Mouse (Mus musculus) heart, adult 2 months (tissue): Measurements from ENCODE around the gene St3gal5. TPM values are rescaled to one million over a fixed set of nuclear protein-coding genes. Genes with fewer than 3 reads are reported as not detected.
A peak's percentile ranks its signal among the peaks of the same experiment; 100 is the strongest.

ENCODE experiments used
- DNase-seq, 2 experiments: peaks; one replicate each; pipeline ENCODE4 v3.0.0; 2021
- H3K27ac ChIP-seq: fragments of 200-600 bp; 2 replicates; pipeline ENCODE4 v1.8.1; 2022
- H3K27me3 ChIP-seq: fragments of 200-500 bp; 2 replicates; pipeline ENCODE4 v1.6.1; 2012; ENCODE audit warnings: mild to moderate bottlenecking, low read length, inconsistent platforms, mixed read lengths; ENCODE audit not compliant: control insufficient read depth, insufficient read depth
- H3K36me3 ChIP-seq: fragments of 200-500 bp; 2 replicates; pipeline ENCODE4 v1.6.1; 2012; ENCODE audit warnings: low read length, inconsistent platforms; ENCODE audit not compliant: control insufficient read depth, insufficient read depth
- H3K4me1 ChIP-seq: fragments of 200-500 bp; 2 replicates; pipeline ENCODE4 v1.6.1; 2011; ENCODE audit warnings: low read length; ENCODE audit not compliant: control insufficient read depth, insufficient read depth
- H3K4me3 ChIP-seq: fragments of 200-600 bp; 2 replicates; pipeline ENCODE4 v1.8.1; 2022
- H3K79me2 ChIP-seq: fragments of 200-500 bp; replicated peaks from 2 replicates; pipeline ENCODE4 v1.6.1; 2012; ENCODE audit warnings: mild to moderate bottlenecking, inconsistent platforms, low read length, moderate library complexity, mixed read lengths; ENCODE audit not compliant: control insufficient read depth, insufficient read depth
- H3K9ac ChIP-seq: fragments of 200-500 bp; 2 replicates; pipeline ENCODE4 v1.6.1; 2012; ENCODE audit warnings: low read depth, mild to moderate bottlenecking, control low read depth, inconsistent platforms, low read length, mixed read lengths
- CTCF ChIP-seq: fragments of 200-600 bp; IDR thresholded peaks from 2 replicates; pipeline ENCODE4 v1.8.1; 2022; ENCODE audit warnings: antibody characterized with exemption, mild to moderate bottlenecking, moderate library complexity
- EP300 ChIP-seq: fragments of 200-500 bp; IDR thresholded peaks from 2 replicates; pipeline ENCODE4 v1.6.1; 2011; ENCODE audit warnings: low read depth, low read length, control low read depth; ENCODE audit not compliant: insufficient read depth
- POLR2A ChIP-seq: fragments of 200-500 bp; IDR thresholded peaks from 2 replicates; pipeline ENCODE4 v1.6.1; 2011; ENCODE audit warnings: mild to moderate bottlenecking, low read depth, low read length, control low read depth; ENCODE audit not compliant: insufficient read depth
- WGBS: fragments of 180-500 bp; shearing (Covaris S2); methylation state at CpG from one replicate; pipeline ENCODE4 v1.1.7; 2018; 5-methylcytosine and 5-hydroxymethylcytosine counted together
- intact Hi-C: fragments of 180-260 bp; cut with DNase I; formaldehyde crosslinking; loops from one replicate; pipeline ENCODE4 v1.15.1; 2025
- polyA plus RNA-seq: library from polyadenylated mRNA; depleted of rRNA; stranded (reverse); fragments of >200 nt; gene quantifications from 2 replicates; pipeline ENCODE4 v1.2.3, GENCODE M21; 2012
- total RNA-seq, 2 experiments: library from RNA; stranded (reverse); gene quantifications; 2 replicates each; pipeline ENCODE4 v1.2.3; 2021

Gene St3gal5
- total and polyA plus RNA-seq, 3 experiments: 39.7 to 78.4 (median 67.6) TPM

DNA sequence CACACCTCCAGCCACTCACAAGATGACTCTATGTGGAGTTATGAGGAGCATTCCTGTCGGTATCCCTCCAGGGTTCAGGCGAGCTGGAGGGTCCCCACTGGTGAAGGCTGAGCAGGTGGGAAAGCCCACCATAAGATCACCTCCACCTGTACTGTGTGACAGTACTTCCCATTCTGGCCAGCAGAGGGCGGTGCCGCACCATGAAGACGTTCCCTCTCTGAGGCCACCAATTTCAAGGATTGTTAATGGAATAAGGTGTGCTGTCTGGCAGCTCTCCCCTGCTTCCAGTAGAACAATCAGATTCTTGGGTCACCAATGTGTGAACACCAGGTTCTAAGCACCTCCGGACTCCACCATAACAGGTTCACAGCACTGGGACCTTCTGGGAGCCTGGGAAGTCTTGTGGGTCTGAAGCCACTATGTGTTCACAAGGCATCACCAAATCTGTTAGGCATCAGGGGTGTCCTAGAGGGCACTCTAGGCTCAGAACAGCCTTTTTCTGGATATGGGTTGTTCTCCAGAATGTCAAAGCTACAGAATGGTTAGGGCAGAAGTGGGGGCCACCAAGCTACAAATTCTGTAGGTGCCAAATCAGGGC, 88.6 kb downstream of the St3gal5 start:
- H3K4me1 ChIP-seq: peaks cover 9% of the 10 kb centered on the region
- no peak overlapping the region for H3K27ac ChIP-seq
- H3K27me3 ChIP-seq: no peaks in the 10 kb centered on the region
- 3% methylated on average over 6 of the region's 6 CpGs for WGBS
- no peak overlapping the region for H3K4me3 ChIP-seq
- DNase-seq: peak; percentile 79 to 91
- no peaks in the 10 kb centered on the region for H3K79me2 ChIP-seq
- intact Hi-C loops: loop anchor here (1.0 to 2.0 kb wide), 4 partner anchors 31 to 133 kb away; no protein-coding TSS in a partner anchor
- TF ChIP-seq EP300 (peak; percentile 98), POLR2A (no peak), CTCF (peak; percentile 96)
- H3K36me3 ChIP-seq: no peaks in the 10 kb centered on the region
- no peak overlapping the region for H3K9ac ChIP-seq

DNA sequence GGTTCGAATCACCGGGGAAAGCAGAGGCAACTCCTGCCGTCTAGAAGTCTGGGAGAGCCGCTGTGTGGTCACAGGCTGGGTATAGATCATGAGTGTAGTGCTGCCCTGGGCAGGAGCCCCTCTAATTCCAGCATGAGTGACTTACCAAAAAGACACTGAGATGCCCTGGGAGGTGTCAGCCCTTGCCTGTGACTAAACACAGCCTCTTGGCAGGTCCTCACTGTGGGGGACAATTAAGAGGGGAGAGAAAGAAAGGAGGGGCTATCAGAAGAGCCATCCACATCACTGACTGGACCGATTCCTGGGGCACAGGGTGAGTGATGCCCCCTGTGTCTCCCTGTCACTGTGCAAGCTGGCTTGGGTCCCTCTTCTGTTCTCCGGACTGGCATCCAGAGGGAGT, 89.4 kb downstream of the St3gal5 start:
- H3K79me2 ChIP-seq: no peaks in the 10 kb centered on the region
- H3K36me3 ChIP-seq: no peaks in the 10 kb centered on the region
- H3K9ac ChIP-seq: no peak overlapping the region
- TF ChIP-seq CTCF (0 out of 2 replicates have a peak, but pooled peaks have one; percentile 4), EP300 (no peak)
- H3K4me3 ChIP-seq: no peak overlapping the region
- no peaks in the 10 kb centered on the region for H3K27me3 ChIP-seq
- DNase-seq: no peak
- H3K4me1 ChIP-seq: peaks cover 9% of the 10 kb centered on the region
- intact Hi-C loops: loop anchor here (1.0 to 2.0 kb wide), 3 partner anchors 30 to 74 kb away; no protein-coding TSS in a partner anchor
- 85% methylated on average over 6 of the region's 6 CpGs for WGBS
- no peak overlapping the region; the same call in 1 of the 2 replicates for H3K27ac ChIP-seq

DNA sequence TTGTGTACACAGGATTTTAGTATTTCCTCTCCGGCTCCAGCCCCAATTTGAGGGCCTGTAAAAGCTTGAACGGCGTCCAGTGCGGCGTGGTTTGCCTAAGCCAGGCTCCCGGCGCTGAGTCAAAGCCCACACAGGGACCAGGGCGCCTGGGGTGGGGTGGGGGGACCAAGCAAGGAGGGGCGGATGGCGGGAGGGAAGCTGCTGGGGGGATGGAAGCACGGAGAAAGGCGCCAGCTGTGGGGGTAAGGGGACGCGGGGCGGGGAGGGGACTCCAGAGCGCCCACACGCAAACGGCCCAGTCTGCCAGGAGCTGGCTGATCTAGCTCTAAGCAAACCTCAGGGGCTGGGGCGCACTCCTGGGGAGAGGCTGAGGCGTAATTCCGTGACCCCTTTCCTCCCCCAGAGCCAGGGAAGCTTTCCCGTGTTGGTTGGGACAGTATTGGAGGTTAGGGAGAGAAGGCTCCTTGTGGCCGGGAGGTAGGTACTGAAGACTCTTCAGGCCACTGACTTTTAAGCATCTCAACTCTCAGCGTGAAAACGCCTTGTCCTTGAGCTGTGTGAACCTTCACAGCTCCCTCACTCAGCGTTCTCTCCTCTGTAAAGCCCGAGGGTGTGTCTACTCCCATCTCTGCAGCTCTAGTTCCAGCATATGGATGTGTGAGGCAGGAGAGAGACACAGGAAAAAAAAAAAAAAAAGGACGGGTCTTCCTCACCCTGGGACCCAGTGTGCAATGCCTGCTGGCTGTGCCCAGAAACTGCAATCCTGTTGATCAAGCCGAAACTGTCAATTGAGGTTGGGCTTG, 91.9 kb downstream of the St3gal5 start:
- no peaks in the 10 kb centered on the region for H3K36me3 ChIP-seq
- intact Hi-C loops: loop anchor here (2.0 kb wide), 1 partner anchor 14 kb away; no protein-coding TSS in a partner anchor
- DNase-seq: peak; percentile 59 to 66
- no peaks in the 10 kb centered on the region for H3K79me2 ChIP-seq
- H3K4me1 ChIP-seq: peaks cover 9% of the 10 kb centered on the region
- peak overlapping the region; percentile 7; the same call in 1 of the 2 replicates for H3K4me3 ChIP-seq
- H3K27ac ChIP-seq: peak overlapping the region; percentile 59
- TF ChIP-seq CTCF (no peak), EP300 (no peak), POLR2A (no peak)
- H3K9ac ChIP-seq: peak overlapping the region; percentile 50
- WGBS: 26% methylated on average over 29 of the region's 29 CpGs
- H3K27me3 ChIP-seq: no peaks in the 10 kb centered on the region

DNA sequence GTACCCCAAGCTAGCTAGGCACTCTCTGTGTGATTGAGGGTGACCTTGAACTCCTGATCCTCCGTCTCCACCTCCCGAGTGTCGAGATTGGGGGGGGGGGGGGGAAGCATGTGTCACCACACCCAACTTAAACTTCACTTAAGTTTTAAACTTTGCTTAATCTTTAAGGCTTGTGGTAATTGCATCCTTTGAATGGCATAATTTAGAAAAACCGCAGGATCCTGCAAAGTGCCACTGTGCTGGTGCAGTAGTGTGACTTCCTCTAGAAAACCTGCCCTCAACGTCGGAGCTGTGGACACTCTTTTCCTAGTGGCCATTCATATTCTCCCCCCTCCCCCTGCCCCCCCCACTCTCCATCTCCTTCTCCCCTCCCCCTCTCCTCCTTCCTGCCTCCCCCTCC, 92.7 kb downstream of the St3gal5 start:
- no peak for DNase-seq
- Histone ChIP-seq H3K4me3 (no peak overlapping the region), H3K27me3 (no peaks in the 10 kb centered on the region), H3K36me3 (no peaks in the 10 kb centered on the region), H3K4me1 (peaks cover 9% of the 10 kb centered on the region), H3K9ac (no peak overlapping the region), H3K79me2 (no peaks in the 10 kb centered on the region), H3K27ac (no peak overlapping the region)
- intact Hi-C loops: no loop called here
- no peak for TF ChIP-seq CTCF
- no peak for TF ChIP-seq POLR2A
- TF ChIP-seq EP300: no peak
- 38% methylated on average over 6 of the region's 6 CpGs for WGBS

DNA sequence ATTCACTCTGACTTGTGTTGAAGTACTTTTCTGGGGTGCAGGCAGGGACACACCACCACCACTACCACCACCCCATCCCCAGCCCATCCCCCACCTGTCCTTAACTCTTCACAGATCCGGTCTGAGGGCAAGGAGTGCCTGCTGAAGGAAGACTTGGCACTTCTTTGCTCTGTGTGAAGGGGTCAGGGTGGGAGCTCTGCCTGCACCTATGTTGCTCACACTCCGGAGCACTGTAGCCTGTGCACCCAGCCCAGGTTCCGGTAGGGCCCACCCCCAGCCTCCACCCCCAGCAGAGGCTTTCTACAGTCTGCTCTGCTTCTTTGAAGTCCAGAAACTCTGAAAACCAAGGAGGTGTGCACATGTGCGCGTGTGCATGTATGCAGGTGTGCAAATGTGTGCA, 93.2 kb downstream of the St3gal5 start:
- H3K9ac ChIP-seq: no peak overlapping the region
- H3K4me3 ChIP-seq: no peak overlapping the region
- no peak overlapping the region for H3K27ac ChIP-seq
- H3K36me3 ChIP-seq: no peaks in the 10 kb centered on the region
- no peaks in the 10 kb centered on the region for H3K79me2 ChIP-seq
- WGBS: 76% methylated on average over 5 of the region's 5 CpGs
- peaks cover 9% of the 10 kb centered on the region for H3K4me1 ChIP-seq
- intact Hi-C loops: no loop called here
- no peaks in the 10 kb centered on the region for H3K27me3 ChIP-seq
- TF ChIP-seq EP300: no peak
- TF ChIP-seq POLR2A: no peak
- no peak for TF ChIP-seq CTCF
- DNase-seq: no peak

DNA sequence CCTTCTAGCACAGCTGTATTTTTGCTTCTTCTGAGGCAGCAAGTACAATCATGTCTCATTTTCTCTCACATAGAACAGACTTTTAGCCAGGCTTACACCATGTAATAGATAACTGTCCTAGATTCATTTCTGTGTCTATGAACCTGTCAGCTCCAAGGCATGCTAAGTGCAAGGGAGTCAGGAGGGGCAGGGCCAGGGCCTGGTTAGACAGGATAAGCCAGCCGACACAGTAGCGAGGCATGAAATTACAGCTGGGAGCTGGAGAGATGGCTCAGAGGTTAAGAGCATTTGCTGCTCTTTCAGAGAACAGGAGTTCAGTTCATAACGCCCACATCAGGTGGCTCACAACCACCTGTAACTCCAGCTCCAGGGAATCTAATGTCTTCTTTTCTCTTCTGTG, 99.3 kb downstream of the St3gal5 start:
- H3K27ac ChIP-seq: no peak overlapping the region
- intact Hi-C loops: no loop called here
- TF ChIP-seq POLR2A (no peak), EP300 (no peak), CTCF (no peak)

More for the DNA sequence above, 99.3 kb downstream of the St3gal5 start:
- no peak overlapping the region for H3K9ac ChIP-seq
- DNase-seq: no peak
- no peaks in the 10 kb centered on the region for H3K36me3 ChIP-seq
- 84% methylated on average over 3 of the region's 3 CpGs for WGBS
- H3K4me1 ChIP-seq: peaks cover 20% of the 10 kb centered on the region
- no peak overlapping the region for H3K4me3 ChIP-seq
- no peaks in the 10 kb centered on the region for H3K27me3 ChIP-seq
- no peaks in the 10 kb centered on the region for H3K79me2 ChIP-seq
